Mouse (Mus musculus): ENCODE measurements at regions not wholly inside any gene's neighbourhood (a gene's known extent, or its start where the extent isn't known, plus 50 kb on each side); places are given as distances from the start of the nearest gene placed in this dataset.

DNA sequence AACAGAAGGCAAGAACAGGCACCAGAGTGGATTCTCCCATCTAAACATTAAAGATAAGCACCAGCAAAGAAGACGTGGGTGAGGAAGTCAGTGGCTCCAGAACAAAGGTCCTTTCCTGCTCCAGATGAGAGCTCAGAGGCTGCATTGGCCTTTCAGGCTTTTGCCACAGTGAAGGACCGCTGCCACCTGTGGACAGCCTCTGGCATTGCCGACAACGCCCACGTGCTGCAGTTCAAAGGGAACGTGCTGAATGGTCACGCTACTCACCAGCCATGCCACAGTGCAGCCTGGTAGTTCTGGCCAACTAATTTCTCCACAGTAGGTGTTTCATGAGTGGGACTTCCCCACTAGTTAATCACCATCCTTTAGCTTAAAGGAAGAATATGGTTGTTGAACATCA lies 365.1 kb downstream of the Dmrt2 start:
- no peak for DNase-seq (ENCODE audit: low read depth, low spot score)

DNA sequence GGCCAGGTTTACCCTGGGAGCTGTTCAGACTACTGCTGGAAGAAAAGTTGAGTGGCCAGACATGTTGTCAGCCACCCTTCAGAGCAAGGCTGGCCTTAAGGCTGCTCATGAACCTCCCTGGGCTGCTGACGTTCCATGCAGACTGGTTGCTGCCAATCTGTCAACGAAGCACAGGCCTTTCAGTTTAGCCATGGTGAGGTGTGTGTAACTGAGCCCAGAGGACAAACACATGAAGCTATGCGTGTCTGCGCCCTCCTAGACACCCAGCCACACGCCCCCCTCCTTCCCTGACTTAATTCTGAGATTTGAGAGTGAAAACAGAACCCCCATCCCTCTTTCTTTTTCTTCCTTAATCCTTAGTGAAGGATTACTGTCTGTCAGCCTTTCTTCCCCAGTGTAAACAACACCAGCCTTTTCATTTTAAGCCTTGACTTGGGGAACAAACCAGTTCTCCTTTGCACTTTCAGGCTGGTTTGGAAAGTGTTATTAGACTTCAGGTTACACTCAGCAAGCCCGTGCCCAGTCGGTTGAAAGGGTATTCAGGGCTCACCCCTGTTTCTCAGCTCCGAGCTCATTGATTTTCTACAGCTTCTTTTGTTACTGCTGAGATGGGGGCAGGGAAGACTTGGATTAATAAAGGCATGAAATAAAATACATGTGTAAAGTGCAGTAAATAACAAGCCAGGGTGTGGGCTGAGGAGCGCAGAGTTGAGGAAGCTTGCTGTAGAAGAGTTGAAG lies 379.4 kb downstream of the Dmrt2 start:
- DNase-seq (ENCODE audit: low read depth, low spot score) = no peak

DNA sequence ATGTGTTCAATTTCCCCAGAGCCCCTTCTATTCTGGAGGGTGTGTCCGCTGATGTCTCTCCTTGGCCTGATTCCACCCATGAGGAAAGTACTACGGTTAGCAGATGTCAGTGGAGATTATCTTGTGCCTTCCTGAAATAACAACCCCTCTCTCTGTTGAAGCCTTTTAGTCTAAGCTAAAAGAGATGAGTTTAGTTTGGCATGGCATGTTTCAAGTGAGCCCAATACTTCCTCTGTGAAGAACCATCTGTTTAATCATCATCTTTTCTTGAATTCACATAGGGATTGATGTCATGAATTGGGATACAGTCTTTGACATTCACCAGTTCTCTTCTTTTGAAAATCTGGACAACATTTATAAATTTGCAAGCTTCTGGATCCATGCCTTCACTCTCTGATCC lies 387.5 kb downstream of the Dmrt2 start:
- no peak for DNase-seq (ENCODE audit: low read depth, low spot score)

DNA sequence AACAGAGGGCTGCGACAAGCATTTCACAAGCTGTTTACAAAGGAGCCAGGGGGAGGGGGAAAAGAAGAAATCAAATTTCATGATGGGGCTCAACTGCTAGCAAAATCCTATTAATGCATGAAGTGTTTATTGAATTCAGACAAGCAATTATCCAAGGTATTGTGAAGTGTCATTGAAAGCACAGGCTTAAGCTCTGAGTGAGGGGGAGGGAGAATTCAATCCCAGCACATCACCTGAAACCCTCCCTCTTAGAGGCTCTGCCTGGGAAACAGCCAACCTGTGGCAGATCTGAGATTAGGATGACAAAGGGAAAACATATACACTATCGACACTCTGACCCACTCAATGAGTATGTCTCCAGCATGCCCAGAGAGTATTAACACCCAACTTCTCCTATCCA lies 396.3 kb downstream of the Dmrt2 start:
- DNase-seq (ENCODE audit: low read depth, low spot score) = no peak

DNA sequence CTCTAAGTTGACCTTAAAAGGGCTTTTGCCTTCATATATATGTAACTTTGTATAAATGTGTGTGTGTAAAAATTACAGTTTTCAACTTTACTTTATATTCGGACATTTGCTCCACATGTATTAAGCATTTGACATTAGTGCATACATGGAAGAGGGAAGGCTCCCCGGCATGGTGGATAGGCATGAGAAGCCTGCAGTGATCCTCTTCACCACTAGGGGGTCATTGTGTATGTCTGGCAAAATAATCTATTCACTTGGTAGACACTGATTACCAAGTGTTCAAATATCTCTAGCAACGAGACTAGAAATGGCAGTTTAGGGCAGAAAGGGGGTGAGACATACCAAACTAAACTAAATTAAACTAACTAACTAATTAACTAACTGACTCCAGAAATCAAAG lies 397.7 kb downstream of the Dmrt2 start:
- DNase-seq (ENCODE audit: low read depth, low spot score) = no peak

DNA sequence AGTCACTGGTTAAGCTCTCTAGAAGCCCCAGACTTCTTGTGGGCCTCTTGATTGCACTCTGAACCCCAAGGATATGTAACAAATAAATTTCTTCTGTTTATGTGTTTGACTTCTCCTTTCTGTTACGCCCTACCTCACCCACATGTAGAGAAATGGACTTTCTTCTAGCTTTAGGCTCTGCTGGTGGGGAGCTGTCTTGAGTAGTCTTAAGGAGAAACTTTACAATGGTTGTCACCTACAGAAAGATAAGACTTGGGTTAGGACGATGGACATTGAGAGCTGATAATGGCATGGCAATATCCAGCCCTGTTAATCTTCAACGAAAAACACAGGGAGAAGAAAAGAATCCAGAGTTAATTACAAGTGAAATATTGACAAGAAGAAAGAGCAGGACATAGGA lies 416.1 kb downstream of the Dmrt2 start:
- DNase-seq (ENCODE audit: low read depth, low spot score) = no peak

DNA sequence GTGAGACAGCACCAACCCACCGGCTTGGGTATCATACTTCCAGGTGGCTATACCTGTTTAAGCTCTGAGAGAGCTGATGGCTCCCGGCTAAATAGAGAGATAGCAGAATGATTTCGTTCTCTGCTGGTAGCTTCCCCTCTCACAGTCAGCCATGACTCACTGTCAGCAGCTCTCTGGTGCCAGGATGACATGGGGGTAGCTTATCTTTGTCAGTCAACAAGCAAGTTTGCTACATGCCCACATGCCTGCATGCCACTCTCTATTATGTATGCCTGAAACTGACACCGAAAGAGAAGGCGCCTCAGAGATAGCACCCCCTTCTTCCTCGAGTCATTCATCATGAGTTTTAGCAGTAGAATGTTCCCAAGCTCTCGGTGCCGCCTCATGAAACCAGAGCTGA lies 419.2 kb downstream of the Dmrt2 start:
- no peak for DNase-seq (ENCODE audit: low read depth, low spot score)

DNA sequence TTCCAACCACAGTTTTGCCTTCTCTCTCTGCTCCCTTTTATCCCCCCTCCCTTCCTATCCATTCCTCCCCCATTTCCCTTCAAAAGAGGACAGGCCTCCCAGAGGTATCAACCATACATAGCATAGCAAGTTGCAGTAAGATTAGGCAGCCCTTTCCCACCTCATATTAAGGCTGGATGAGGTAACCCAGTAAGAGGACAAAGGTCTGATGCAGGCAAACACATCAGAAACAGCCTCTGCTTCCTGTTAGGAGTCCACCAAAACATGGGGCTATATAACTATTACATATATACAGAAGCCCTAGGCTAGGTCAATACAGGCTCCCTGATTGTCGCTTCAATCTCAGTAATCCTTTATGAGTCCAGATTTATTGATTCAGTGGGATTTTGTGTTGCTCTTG lies 421.6 kb downstream of the Dmrt2 start:
- no peak for DNase-seq (ENCODE audit: low read depth, low spot score)

DNA sequence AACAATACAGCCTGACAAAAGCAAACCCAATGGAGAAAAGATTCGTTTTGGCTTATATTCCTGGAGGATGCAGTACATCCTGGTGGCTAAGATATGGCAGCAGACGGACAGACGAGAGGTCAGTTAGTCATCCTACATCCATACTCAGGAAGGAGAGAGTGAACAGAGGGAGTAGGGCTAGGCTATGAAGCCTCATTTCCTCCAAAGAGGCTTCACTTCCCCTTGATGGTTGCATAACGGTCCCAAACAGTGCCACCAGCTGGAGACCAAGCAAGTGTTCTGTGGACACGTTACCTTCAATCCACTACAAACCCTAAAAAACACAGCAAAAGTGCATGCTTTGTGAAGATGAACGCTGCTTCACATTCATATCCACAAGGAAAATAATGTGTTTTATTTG lies 442.1 kb downstream of the Dmrt2 start:
- DNase-seq (ENCODE audit: low read depth, low spot score) = no peak

DNA sequence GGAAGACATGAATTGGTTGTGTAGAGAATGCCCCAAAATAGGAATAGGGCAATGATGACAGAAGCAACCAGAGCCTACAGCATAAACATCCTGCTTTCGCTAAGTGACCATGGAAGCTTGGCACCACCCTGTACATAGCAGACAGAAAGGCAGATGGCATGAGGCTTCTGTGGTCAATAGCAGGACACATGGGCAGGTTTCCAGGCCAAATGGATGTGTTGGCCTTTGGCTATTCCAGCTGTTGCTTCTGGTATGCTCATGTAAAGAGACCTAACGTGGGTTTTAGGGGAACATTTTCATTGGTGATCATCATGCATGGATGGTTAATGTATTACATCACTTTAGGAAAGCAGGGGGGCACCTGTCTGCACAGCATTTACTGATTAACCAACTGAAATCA lies 456.2 kb downstream of the Dmrt2 start:
- DNase-seq (ENCODE audit: low read depth, low spot score) = no peak

DNA sequence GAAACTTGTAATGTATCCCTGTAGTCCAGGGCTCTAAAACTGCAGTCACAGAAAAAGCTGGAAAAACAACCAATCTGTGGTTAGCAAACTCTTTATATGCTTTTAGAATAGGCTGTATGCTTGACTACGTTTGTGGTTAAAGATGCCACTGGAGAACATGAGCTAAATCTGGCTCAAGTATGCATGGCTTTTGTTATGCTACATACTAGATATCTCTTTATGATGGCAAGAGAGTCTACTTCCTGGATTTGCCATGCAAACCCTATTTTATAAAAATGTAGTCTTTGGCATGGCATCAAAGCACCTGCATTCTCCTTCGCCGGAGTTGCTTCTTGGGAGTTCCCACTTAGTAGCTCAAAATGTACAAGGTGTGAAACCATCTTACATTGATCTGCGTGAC lies 462.2 kb downstream of the Dmrt2 start:
- no peak for DNase-seq (ENCODE audit: low read depth, low spot score)

DNA sequence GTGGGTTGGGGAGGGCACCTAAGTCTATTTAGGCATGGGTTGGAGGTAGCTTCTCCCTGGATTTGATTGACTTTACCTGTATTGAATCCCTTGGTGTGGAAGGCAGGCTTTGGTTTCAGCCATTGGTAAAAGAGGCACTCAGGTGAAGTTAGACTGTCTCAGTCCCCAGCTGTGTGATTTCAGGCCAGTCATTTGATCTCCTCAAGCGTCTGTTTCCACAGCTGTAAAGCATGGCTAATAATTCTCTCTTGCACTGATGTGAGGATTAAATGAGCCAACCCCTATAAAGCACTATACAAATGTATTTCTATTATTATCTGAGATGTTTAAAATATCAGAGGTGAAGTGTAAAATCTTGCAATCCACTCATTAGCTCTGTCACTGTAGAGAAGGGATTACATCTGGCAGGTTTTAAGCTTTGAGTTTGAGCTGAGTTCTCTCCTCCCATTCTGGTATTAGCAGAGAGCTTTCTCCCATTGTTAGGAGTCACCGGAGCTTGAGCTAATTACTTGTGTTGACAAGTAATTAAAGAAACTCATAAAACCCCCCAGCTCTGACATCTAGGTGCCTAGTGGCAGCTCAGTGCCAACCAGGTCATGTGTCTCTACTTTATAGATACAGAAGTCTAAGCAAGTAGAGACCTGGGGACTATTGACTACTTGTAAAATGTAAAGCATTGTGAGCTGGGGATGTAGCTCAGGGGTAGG lies 463.3 kb downstream of the Dmrt2 start:
- no peak for DNase-seq (ENCODE audit: low read depth, low spot score)

DNA sequence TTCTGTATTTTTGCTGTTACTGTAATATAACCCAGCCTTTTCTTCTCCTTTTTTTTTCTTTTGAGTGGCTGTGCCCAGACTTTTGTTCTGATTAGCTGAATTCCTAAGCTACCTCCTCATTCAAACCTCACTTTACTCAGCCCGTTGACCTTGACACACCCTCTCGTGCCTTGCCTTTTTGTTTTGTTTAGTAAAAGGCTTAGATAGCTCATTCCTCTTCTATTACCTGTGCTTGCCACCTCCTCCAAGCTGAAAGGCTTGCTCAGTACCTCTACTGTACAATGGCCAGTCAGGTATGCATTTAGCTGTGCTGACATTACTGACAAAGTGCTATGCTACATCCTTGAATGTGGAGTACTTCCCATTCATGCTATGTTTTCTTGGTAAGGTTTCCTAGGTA lies 464.2 kb upstream of the Smarca2 start:
- no peak for DNase-seq (ENCODE audit: low read depth, low spot score)

DNA sequence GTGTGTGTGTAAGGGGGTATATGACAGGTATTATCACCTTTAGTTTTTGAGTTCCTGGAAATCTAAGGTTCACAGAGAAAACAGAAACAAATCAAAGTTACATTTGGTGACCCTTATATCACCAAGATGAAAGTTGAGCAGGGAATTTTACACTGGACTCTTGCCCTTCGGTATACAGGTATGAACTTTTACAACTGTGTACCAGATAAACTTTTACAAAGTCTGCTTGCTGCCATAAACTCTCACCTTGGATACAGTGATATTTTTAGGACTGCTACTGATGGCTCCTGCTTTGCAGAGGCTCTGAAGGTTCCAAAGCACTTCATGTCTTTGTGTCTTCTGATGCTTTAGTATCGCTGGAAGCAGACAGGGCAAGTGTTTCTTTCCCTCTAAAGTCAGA lies 461.3 kb upstream of the Smarca2 start:
- no peak for DNase-seq (ENCODE audit: low read depth, low spot score)

DNA sequence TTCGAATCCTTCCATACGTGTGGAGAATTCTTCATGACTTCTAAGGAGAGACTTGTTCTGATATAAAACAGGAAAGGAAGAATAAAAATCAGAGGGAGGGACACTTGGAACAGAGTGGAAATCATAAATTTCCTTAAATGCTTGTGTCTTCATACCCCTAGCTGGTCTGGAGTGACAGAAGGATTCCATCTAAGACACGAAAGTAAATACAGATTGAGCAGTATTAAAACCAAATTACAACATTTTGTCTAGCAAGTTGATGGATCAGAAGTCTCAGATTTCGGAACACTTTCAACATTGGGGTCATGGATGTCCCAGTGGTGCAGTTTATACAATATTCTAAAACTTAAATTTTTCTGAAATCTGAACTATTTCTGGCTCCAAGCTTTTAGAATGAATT lies 453.6 kb upstream of the Smarca2 start:
- no peak for DNase-seq (ENCODE audit: low read depth, low spot score)

DNA sequence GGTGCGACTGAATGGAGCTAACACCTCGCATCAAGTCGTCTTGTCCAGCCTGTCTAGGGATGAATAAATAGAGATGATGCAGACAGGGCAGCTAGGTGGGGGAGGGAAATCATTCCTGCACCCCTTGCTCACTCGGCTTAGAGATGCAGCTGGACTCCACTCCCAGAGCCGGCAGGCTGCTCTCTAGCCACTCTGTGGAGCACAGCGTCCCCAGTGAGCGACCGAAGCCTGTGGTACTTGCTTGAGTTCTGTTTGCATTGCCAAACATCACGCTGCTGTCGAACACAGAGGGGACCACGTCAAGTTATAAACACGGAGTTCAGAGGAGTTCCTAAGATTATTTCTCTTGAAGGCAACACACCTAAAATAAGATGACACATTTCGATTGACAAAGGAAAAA lies 439.9 kb upstream of the Smarca2 start:
- no peak for DNase-seq (ENCODE audit: low read depth, low spot score)

DNA sequence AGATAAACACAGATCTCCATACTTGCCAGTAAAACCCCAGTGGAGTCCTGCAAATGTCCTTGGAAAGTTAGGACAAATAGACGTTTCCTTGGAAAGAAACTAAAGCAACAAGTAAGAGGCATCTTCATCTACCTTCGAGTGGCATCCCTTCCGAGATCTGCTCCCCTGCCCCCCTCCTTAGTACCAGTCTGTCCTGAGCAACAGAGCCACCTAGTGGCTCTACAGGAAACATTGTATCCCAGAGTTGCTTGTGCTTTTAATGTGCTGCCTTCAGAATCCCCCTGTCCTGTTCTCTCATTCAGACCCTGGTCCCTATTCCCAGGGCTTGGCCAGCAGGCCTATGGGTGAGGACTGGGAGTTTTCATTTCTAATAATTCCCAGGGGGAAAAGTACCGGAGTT lies 423.1 kb upstream of the Smarca2 start:
- no peak for DNase-seq (ENCODE audit: low read depth, low spot score)

DNA sequence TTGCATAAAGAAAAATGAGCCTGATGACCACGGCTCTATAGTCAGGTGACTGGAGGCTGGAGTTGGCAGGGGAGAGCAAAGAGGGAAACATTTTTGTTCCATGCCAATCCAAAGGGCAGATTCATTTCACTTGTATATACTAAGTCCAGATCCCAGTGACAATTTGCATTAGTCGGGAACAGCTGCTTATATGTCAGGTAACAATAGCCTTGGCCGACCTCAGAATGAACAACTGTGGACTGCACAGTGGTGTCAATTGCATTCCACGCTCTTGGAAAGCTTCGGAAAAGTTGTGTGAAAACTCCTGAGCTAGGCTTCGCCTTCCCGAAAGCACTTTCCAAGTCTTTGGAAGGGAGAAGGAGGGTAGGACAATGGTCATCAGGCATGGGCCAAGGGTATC lies 419.8 kb upstream of the Smarca2 start:
- DNase-seq (ENCODE audit: low read depth, low spot score) = no peak

DNA sequence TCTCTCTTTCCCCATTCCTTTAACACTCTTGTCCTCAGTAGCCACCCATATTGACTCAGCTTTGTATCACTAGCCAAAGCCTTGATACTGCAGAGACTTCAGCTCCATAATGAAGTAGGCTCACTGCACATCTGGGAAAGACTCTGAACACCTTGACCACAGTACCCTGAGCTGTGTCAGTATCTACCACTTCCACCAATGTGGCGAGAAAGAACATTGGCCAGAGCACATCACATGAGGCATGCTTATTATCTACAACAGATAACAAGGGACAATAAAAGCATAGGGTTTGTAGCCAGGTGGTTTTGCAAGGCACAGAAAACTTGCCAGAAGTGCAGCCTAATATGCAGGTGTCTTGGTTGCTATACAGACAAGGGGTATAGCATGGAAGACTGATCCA lies 414.0 kb upstream of the Smarca2 start:
- DNase-seq (ENCODE audit: low read depth, low spot score) = no peak

DNA sequence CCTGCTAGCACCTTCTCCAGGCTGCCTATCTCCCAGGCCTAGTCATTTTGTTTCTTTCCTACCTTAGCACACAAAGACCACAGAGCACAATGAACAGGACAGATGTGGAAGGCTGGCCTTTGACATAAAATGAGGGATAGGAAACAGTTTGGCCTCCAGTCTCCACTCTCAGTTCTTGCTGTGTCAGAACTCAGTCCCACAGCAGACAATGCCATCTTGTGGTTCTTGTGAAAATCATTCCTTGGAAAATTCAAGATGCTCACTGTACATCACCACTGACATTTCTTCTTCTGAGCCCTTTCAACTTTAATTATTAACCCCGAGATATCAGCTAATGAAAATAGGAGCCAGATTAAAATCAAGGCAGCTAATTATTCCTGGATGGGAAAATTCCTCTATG lies 411.2 kb upstream of the Smarca2 start:
- DNase-seq (ENCODE audit: low read depth, low spot score) = no peak

DNA sequence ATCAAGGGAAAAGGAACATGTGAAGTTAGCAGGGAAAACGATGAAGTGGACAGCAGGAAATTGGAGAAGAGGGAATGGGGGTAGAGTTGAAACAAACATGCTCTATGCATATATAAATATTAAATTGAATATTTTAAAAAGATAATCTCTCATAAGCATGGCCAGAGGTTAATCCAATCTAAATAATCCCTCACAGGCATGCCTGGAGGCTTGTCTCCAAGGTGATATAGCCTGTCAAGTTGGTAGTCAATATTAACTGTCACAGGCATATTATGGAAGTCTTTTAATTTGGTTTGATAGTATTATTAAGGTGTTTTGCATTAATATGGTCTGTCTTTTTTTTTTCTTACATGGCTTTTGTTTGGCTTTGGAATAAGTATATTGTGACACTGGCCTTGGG lies 396.1 kb upstream of the Smarca2 start:
- no peak for DNase-seq (ENCODE audit: low read depth, low spot score)

DNA sequence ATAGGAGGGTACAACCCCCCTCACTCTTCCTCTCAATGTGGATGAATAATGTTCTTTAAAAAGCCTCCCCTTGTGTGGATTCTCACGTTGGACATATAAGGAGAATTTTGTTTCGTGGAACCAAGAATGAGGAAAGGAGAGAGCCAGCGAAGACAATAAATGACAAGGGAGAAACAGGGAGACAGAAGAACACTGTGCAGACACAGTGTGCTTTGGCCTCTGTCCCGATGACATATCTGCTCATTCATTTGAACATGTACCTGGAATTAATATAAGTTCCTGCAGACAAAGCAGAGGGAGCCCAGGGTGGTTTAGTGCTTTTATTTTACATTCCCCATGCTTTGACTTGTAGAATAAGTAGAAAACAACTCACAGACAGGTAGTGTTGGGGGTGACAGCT lies 370.3 kb upstream of the Smarca2 start:
- no peak for DNase-seq (ENCODE audit: low read depth, low spot score)

DNA sequence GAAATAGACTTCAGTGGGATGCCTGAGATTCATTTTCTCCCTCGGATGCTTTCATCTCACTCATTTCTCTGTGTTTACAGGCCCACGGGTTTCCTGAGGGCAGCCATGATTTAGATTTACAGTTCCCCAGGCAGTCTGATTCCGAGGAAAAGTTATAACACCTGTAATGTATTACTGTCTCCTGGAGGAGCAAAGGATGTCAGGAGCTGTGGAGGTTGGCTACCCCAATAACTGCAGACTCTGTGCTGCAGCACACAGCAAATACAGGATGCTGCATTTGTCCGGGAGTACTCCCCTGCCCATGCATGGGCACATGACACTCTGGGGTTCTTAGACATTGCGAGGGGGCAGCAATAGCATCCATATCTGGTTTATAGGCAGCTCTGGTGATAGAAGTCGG lies 360.8 kb upstream of the Smarca2 start:
- DNase-seq (ENCODE audit: low read depth, low spot score) = no peak

DNA sequence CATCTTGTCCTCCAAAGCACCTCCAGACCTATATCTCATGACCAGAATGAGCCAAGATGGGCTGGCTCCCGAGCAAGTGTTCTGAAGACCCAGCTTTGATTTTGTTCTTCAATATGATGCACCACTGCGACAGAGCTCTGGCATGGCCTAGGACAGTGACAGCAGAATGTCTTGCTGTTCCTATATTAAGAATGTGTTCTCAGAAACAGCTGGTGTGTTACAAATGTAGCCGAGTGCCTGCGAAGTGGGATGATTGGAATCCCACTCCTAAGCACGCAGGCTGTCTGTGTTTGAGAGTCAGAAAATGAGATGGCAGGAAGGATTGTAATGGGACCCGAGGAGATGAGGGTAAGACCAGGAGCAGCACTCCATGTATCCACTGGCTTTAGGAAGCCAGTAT lies 355.1 kb upstream of the Smarca2 start:
- DNase-seq (ENCODE audit: low read depth, low spot score) = no peak
